Mouse (Mus musculus): ENCODE results near the gene Sebox. TPM values are rescaled to one million over a fixed set of nuclear protein-coding genes. Genes with fewer than 3 reads are reported as not detected.

The Sebox gene
- polyA plus RNA-seq, 1 experiment from 2014 or later: not detected

Other genes with a start within 250 kb of the Sebox start
- gene 2610507B11Rik, start 241.7 kb upstream of the Sebox start, polyA plus RNA-seq (2014; fragmentation: Nextera tagmentation; extraction: Ambion mirVana): 63.2 and 73.7 TPM in 2 replicates
- gene BC030499, start 212.6 kb upstream of the Sebox start, polyA plus RNA-seq (2014; fragmentation: Nextera tagmentation; extraction: Ambion mirVana): 0.08 and 0.30 TPM in 2 replicates
- gene Spag5, start 201.9 kb upstream of the Sebox start, polyA plus RNA-seq (2014; fragmentation: Nextera tagmentation; extraction: Ambion mirVana): 3.4 and 3.5 TPM in 2 replicates
- 245 and 350 TPM in 2 replicates for gene Aldoc, start 180.5 kb upstream of the Sebox start, polyA plus RNA-seq (2014; fragmentation: Nextera tagmentation; extraction: Ambion mirVana)
- 71.4 and 80.0 TPM in 2 replicates for gene Pigs, start 175.0 kb upstream of the Sebox start, polyA plus RNA-seq (2014; fragmentation: Nextera tagmentation; extraction: Ambion mirVana)
- gene Unc119, start 160.0 kb upstream of the Sebox start, polyA plus RNA-seq (2014; fragmentation: Nextera tagmentation; extraction: Ambion mirVana): 74.8 and 91.5 TPM in 2 replicates
- gene Foxn1, start 116.9 kb upstream of the Sebox start, polyA plus RNA-seq (2014; fragmentation: Nextera tagmentation; extraction: Ambion mirVana): not detected in 2 replicates
- gene Slc13a2, start 81.2 kb upstream of the Sebox start, polyA plus RNA-seq (2014; fragmentation: Nextera tagmentation; extraction: Ambion mirVana): not detected in 2 replicates
- 26.1 and 27.6 TPM in 2 replicates for gene Slc46a1, start 37.8 kb upstream of the Sebox start, polyA plus RNA-seq (2014; fragmentation: Nextera tagmentation; extraction: Ambion mirVana)
- gene Sarm1, start 5.7 kb upstream of the Sebox start, polyA plus RNA-seq (2014; fragmentation: Nextera tagmentation; extraction: Ambion mirVana): 54.3 and 56.1 TPM in 2 replicates
- gene Vtn, start 4.4 kb upstream of the Sebox start, polyA plus RNA-seq (2014; fragmentation: Nextera tagmentation; extraction: Ambion mirVana): 91.3 and 227 TPM in 2 replicates
- 104 and 108 TPM in 2 replicates for gene Tmem199, start 8.7 kb downstream of the Sebox start, polyA plus RNA-seq (2014; fragmentation: Nextera tagmentation; extraction: Ambion mirVana)
- gene Poldip2, start 8.7 kb downstream of the Sebox start, polyA plus RNA-seq (2014; fragmentation: Nextera tagmentation; extraction: Ambion mirVana): 169 and 191 TPM in 2 replicates
- gene Tnfaip1, start 32.9 kb downstream of the Sebox start, polyA plus RNA-seq (2014; fragmentation: Nextera tagmentation; extraction: Ambion mirVana): 49.3 and 55.0 TPM in 2 replicates
- 122 and 124 TPM in 2 replicates for gene Ift20, start 32.9 kb downstream of the Sebox start, polyA plus RNA-seq (2014; fragmentation: Nextera tagmentation; extraction: Ambion mirVana)
- gene Tmem97, start 47.3 kb downstream of the Sebox start, polyA plus RNA-seq (2014; fragmentation: Nextera tagmentation; extraction: Ambion mirVana): 38.0 and 43.0 TPM in 2 replicates
- gene Nlk, start 193.9 kb downstream of the Sebox start, polyA plus RNA-seq (2014; fragmentation: Nextera tagmentation; extraction: Ambion mirVana): 29.4 and 31.2 TPM in 2 replicates
- 34.0 and 37.8 TPM in 2 replicates for gene Ccnq, start 248.3 kb downstream of the Sebox start, polyA plus RNA-seq (2014; fragmentation: Nextera tagmentation; extraction: Ambion mirVana)

All from neural tube, embryonic 14.5 days (tissue).